Mouse (Mus musculus) megakaryocyte, embryonic 14.5 days (primary cell): Measurements from ENCODE around the gene Unc5c.

Experiments
- FLI1 ChIP-seq: IDR thresholded peaks from 2 replicates; pipeline ENCODE4 v1.6.1; 2012; ENCODE audit warnings: low read length, inconsistent platforms, mixed read lengths
- GATA1 ChIP-seq: IDR thresholded peaks from 3 replicates; pipeline ENCODE4 v1.6.1; 2012; ENCODE audit warnings: mixed read lengths, low read length, inconsistent platforms, borderline replicate concordance

DNA sequence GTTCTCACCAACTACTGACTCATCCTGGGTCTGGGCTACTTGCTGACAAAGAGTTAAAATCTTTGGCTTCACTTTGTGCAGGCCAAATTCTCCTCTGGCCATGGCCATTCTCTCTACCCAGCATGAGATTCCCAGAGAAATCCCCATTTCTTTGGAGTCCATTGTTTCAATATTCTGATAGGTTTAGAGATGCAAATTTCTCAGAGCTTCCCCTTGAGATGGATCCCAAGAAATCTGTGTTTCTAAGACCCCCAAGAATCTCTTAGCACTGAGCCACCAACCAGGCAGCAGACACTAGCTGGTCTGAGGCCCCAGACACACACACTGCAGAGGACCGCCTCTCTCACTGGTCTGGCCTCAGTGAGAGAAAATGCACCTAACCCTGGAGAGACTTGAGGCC lies 384.2 kb downstream of the Unc5c start:
- TF ChIP-seq GATA1 (no peak), FLI1 (no peak)
